Mouse (Mus musculus): ENCODE measurements around the gene Tyw3.

DNA sequence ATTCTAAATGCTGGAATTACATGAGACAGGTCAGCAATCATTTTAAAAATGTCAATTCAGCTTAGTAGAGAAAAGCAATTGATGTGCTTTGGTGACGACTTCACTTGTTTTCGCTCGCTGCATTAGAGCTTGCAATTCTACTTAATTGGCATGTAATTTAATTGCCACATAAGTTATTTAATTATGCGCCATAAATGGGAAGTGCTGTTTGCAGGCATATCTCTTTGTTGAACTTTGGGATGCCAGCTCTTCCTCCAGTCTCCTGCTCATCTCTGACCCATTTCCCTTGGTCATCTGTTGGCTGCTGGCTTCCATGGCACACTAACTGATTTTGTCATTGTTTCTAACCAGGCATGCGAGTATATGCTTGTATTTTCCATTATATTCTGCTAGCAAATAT is 36.2 kb upstream of the Tyw3 start:
- TF ChIP-seq POLR2A (IDR thresholded peaks at IDR 0.05; ENCODE audit: borderline replicate concordance, insufficient read depth, low read length) (no peak), CTCF (IDR thresholded peaks at IDR 0.05; ENCODE audit: borderline replicate concordance, insufficient read depth, low read depth, low read length) (no peak)
